Mouse (Mus musculus) spleen, postnatal 14 days (tissue): ENCODE measurements around the gene Cubn.
A peak's percentile ranks its signal among the peaks of the same experiment; 100 is the strongest.

Experiments used
- DNase-seq, 2 experiments: peaks; one replicate each; pipeline ENCODE4 v3.0.0; 2021 to 2022; ENCODE audit warnings: low spot score in 2 of 2

The Cubn gene

DNA sequence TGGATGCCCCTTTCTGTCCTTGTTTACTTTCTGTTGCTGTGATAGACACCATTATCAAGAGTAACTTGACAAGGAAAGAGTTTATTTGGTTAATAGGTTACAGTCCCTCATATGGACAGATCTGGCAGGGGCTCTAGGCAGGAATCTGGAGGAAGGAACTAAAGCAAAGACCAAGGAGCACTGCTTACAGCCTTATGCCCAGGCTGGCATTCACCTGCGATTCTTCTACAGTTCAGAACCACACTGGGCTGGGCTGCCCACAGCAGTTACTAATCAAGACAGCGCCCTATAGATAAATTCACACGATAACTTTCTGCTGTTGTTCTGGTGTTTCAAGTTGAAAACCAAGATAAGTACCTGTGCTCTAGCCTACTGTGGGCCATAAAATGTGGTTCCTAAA lies 138.8 kb downstream of the Cubn start:
- no peak for DNase-seq

GRCm38 (mm10) chr2:13352112-13352728 lies 139.4 kb downstream of the Cubn start:
- DNase-seq = no peak

- DNase-seq = no peak
These were observed 149.2 kb downstream of the Cubn start for GRCm38 (mm10) chr2:13342325-13342926.

GRCm38 (mm10) chr2:13335446-13335845 lies 156.2 kb downstream of the Cubn start:
- DNase-seq = no peak

DNA sequence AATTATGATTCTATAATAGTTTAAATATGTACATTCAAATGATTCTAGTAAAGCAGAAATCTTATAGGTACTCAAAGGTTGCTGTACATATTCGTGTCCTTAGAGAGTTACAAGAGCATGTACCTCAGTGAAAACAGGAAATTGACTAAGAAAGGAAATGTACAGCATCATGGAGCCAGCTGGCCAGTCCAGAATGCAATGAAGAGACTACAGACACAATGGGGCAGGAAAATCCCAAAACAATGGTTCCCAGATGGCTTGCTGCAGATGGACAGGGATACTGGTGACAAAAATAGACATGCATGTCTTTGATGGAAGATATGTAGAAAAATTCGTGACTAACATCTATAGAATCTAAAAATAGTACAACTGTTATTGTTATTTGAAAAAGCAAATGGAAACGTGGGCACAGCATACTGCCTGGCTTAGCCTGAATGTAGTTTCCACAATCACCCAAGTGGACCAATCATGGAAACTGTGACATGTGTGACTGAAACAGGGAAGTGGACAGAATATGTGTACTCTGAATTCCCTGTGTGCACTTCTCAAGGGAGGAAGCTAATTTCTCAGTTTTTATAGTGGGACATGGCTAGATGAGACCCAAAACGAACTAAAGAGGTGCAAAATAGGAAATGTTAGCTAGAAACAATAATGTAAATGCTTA lies 161.7 kb downstream of the Cubn start:
- no peak for DNase-seq

DNA sequence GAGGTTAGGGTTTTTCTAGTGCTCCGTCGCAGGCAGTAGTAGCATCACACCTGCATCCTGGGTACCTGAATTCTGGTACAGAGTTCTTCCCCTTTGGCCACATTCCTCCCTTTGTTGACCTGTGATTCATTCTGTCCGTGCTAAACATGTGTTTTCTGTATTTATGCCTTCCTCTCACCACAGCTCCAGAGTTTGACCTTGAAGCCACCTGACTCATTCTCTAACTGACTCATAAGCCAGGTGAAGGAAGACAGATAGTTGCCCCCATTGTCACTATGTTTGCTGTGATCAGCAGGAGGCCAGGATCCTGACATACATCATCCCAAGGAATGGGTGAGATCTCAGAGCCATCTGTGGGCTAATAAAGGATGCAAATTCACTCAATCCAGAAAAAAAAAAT lies 188.2 kb downstream of the Cubn start:
- DNase-seq = no peak

GRCm38 (mm10) chr2:13299031-13299430 lies 192.6 kb downstream of the Cubn start:
- no peak for DNase-seq

- no peak for DNase-seq
These were observed 193.9 kb downstream of the Cubn start for GRCm38 (mm10) chr2:13297733-13298132.

DNA sequence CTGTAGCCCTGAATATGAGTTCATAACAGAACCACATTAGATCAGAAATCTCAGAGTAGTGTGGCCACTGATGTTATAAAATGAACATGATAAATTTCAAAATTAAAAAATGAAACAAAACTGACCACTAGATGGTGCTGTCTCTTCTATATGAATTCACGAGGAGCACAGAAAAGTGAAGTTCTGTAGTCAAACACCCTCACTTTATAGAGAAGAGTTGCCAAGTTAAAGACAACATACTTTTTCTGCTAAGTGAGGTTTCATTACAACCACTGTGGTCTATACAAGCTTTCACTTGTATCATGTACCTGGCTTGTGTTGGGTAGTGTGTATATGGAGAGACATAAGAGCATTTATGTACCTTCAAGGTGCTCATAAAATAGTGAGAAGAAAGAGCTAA lies 201.0 kb downstream of the Cubn start:
- no peak for DNase-seq

- DNase-seq = no peak
These were observed 201.5 kb downstream of the Cubn start for GRCm38 (mm10) chr2:13290070-13290469.

DNA sequence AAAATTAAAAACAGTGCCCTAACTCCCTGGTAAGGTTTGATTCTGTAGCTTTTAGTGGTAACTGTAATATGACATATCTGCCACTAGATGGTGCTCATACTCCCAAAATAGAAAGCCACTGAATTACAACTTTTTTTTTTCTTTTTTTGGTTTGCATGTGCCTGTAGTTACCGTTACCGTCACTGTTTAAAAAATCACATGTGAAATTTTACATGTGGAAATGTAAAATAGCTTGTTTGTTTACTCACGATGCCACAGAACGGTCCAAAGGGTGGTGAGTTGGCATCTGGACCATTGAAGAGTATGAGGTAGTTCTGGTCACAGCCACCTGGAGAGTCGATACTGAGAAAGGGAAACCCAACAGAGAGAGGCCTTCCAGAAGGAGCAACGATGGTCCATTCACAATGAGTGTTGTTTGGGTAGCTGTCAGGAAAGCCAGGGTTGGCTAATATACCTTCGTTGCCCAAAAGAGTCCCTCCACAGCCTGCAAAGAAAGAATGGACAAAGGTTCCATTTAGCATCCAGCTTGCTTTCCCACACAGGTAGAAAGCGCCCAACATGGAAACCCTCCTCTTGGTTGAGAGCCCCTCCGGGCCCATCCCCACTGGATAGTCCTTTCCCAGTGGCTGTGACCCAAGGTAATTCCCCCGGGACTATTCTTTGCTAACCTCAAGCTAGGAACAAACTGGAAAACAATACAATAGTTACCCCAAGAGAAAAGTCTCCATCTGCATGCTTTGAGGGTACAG lies 213.3 kb downstream of the Cubn start:
- no peak for DNase-seq

DNA sequence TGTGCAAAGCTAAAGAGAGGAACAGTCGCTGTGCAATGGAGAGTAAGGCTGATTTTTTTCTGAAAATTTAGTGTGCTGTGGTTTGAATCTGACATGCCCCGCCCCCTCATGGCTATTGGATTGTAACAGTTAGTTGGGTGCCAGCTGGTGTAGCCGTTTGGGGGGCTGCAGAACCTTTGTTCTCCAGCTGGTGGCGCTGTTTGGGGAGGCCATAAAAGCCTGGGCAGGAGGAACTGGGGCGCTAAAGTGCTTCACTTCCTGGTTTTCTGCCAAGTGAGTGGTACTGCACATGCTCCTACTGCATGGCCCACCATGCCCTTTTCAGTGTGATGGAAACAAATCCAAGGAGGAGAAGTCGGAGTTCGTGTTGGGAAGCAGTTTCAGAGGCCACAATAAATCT lies 215.7 kb downstream of the Cubn start:
- no peak for DNase-seq

- DNase-seq = peak; percentile 78 to 86
These were observed 220.3 kb downstream of the Cubn start, which contains the start of gene Rsu1 for GRCm38 (mm10) chr2:13271165-13271957. TSS of gene Rsu1 (minus strand) at chr2:13271415.

- DNase-seq = no peak
These were observed 220.9 kb downstream of the Cubn start for GRCm38 (mm10) chr2:13270736-13271135.

DNA sequence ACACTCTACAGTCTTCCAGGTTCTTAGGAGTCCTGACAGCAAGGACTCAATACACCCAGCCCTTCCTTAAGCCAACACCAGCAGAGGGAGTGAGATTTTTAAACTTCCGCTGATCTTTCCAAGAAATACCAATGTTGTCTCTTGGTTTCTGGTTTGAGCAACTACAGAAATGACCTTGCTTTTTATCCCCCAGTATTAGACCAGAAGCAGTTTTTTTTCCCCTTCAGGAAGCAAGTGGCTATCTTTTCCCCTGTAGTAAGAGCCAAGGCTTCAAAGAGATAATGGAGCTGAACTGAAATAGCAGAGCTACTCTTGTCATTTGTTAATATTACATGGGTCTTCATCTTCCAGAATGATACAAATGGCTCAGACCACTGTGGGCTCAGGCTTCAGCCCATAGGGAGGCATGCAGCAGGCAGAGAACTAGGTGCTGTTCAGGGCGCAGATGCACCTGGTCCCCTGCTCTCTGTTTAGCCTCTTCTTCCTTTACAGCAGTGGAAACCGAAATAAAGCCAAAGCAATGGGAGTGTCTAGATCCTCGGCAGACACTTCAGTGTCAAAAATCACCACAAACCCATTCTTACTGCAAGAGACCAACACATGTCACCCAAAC lies 222.8 kb downstream of the Cubn start:
- no peak for DNase-seq

DNA sequence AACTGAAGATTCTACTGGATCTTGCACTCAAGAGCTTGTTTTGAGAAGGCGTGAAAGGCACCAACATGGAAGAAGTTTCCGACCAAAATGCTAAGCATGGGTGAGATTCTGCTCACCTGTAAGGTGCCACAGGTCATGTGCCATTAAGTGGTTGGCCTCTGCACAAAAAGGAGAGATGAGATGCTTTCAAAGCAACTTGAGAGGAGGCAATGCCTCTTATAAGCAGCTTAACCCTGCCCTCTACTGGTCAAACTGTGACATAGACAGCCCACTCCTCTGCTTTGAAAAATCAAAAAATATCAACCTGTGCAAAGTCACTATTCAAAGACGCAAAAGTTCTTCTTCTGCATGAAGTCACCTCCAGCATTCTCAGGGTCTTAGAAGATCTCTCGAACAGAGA lies 226.7 kb downstream of the Cubn start:
- DNase-seq = no peak

GRCm38 (mm10) chr2:13263150-13263549 lies 228.5 kb downstream of the Cubn start:
- DNase-seq = no peak

- DNase-seq = no peak
These were observed 233.0 kb downstream of the Cubn start for GRCm38 (mm10) chr2:13258606-13259005.

- DNase-seq = no peak
These were observed 250.9 kb downstream of the Cubn start for GRCm38 (mm10) chr2:13240711-13241110.

GRCm38 (mm10) chr2:13237140-13237901 lies 254.3 kb downstream of the Cubn start:
- DNase-seq = peak in 1 of 2 experiments; percentile 37
